Mouse (Mus musculus) monocyte, adult 5-6 weeks (primary cell): ENCODE results near the gene Npm1. TPM values are rescaled to one million over a fixed set of nuclear protein-coding genes. Genes with fewer than 3 reads are reported as not detected.

Source experiments
- ATAC-seq: fragments of 153-309, 156-312 bp; replicated peaks from 2 replicates; pipeline ENCODE4 v1.8.0; 2017; ENCODE audit warnings: mild to moderate bottlenecking; ENCODE audit not compliant: low TSS enrichment, insufficient number of reproducible peaks, severe bottlenecking, poor library complexity, low FRiP score
- total RNA-seq: library from RNA; stranded (forward); fragments of 200-1000, 200-491, 200-594 nt; gene quantifications from 3 replicates; pipeline ENCODE4 v1.2.3, GENCODE M21; 2017

Gene Npm1
- total RNA-seq, 1 experiment from 2014 or later: 840 TPM

GRCm38 (mm10) chr11:33118480-33118879 is 44.5 kb downstream of the Npm1 start:
- ATAC-seq: no peak

GRCm38 (mm10) chr11:33115796-33116195 is 47.2 kb downstream of the Npm1 start:
- ATAC-seq: no peak

DNA sequence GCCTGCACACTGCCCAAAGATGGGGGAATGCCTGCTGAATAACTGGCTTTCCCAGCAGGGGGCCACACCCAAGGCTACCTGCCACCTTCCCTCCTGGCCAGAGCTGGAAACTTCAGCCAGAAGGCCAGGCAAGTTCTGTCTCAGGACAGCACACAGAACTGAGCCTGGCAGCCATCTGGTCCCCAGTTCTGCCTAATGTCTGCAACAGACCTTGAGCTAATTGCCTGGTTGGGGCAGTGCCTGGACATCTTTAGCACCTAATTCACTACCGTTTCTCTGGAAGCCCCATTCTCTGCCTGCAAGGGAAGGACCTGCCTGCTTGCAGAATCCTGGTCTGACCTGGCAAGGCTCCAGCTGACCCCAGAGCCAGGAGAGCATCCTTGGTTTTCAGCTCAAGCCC is 50.6 kb downstream of the Npm1 start:
- ATAC-seq: no peak

DNA sequence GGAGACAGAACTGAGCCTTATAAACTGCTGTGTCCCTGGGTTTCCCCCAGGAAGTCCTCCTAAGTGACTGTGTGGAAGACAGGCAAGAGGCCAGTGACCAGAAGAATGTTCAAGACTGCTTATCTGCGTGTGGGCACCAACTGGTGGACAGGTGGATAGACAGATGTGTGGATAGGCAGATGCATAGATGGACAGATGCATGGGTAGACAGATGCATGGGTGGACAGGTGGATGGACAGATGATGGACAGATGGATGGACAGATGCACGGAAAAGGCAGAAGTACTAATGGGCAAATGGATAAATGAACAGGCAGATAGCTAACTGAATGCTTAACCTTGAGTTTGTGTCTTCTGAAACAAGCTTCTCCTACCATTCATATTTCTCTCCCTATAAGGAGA is 52.9 kb downstream of the Npm1 start:
- ATAC-seq: no peak

GRCm38 (mm10) chr11:33107540-33107939 is 55.5 kb downstream of the Npm1 start:
- ATAC-seq: no peak

DNA sequence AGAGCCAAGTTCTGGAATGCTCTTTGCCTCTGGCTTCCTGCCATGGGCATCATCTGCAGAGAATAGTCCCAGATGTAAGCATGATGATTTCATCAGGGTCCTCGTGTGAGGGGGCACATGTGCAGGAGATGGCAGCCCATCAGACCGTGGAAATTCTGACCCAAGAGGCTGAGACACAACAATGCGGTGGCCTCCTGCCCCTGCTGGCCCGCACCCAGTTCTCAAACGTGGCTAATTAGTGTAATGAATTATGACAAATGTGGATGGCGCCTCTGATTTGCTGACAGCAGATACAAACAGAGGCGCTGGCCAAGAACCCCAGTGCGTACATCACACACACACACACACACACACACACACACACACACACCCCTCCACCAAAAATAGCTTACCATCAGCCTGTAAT is 58.1 kb downstream of the Npm1 start:
- ATAC-seq: no peak

GRCm38 (mm10) chr11:33103291-33103943 is 59.6 kb downstream of the Npm1 start:
- ATAC-seq: no peak

Other genes with a start within 250 kb of the Npm1 start
- not detected in 3 replicates for gene Fgf18, start 15.8 kb downstream of the Npm1 start, total RNA-seq
- not detected in 3 replicates for gene Tlx3, start 40.4 kb upstream of the Npm1 start, total RNA-seq
- gene Gm12117, start 113.5 kb upstream of the Npm1 start, total RNA-seq: not detected in 3 replicates